In the genomic region with DNA sequence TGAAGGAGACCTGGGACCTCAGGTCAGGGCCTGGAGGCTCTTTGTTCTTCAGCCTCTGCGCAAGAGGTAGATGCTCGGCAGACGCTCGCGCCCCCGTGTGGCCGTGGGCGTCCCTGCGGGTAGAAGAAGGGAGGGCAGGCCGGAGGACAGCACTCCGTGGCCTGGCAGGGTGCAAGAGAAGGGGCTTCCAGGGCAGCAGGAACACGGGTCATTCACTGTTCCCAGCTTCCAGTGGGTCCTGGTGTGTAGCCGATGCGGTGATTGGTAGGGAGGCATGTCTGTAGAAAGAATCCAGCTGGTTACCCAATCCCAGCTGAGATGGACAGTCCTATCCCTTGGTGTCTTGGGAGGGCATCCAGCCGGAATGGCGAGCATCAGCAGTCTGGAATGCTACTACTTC, we compare ENCODE assay signal across 8 mouse cellular contexts.
A peak's percentile ranks its signal among the peaks of the same experiment; 100 is the strongest.
DNase-seq lines count a peak whose midpoint lies in the region; ATAC-seq and TF ChIP-seq lines count a peak whose summit lies in the region.

No protein-coding gene starts in this region.

- H3K9me3 ChIP-seq in forebrain, embryonic 11.5 days (ENCODE audit: control insufficient read depth, low read length): no peaks in the 10 kb centered on the region

- H3K36me3 ChIP-seq in forebrain, embryonic 11.5 days (ENCODE audit: control insufficient read depth, insufficient read depth, low read length): no peaks in the 10 kb centered on the region

- no peak for TF ChIP-seq POLR2A in bone marrow macrophage, adult 2 months (IDR thresholded peaks at IDR 0.05; ENCODE audit: borderline replicate concordance, low read depth, low read length)

- H3K27me3 ChIP-seq in forebrain, embryonic 11.5 days (ENCODE audit: control insufficient read depth, insufficient read depth, low read length): peaks cover 9% of the 10 kb centered on the region

- DNase-seq in ES-CJ7 (ENCODE audit: low read depth, low spot score): peak; percentile 51
- peak; percentile 89 for DNase-seq in forebrain, embryonic 11.5 days (ENCODE audit: low spot score)
- DNase-seq in heart, postnatal 14 days: peak; percentile 82 to 90
- DNase-seq in layer of hippocampus, postnatal 25 days (ENCODE audit: extremely low spot score in 1 of 2, low spot score in 1 of 2): peak; percentile 67 to 86
- peak; percentile 91 for DNase-seq in lung, postnatal 14 days
- peak; percentile 80 for DNase-seq in right cerebral cortex, postnatal 4 days
- DNase-seq in urinary bladder, postnatal 25 days (ENCODE audit: low spot score): peak; percentile 83

- 19% methylated on average over 16 of the region's 16 CpGs for WGBS in forebrain, embryonic 11.5 days

- H3K4me2 ChIP-seq in forebrain, embryonic 11.5 days (ENCODE audit: low read depth, low read length, severe bottlenecking): no peak overlapping the region

- peak; percentile 62 for TF ChIP-seq CTCF in bone marrow macrophage, adult 2 months (IDR thresholded peaks at IDR 0.05; ENCODE audit: low read depth, low read length)

- no peak overlapping the region for H3K27ac ChIP-seq in bone marrow macrophage, adult 2 months (ENCODE audit: insufficient read depth, low read depth, low read length)
- H3K27ac ChIP-seq in forebrain, embryonic 11.5 days (ENCODE audit: low read depth, low read length): no peak overlapping the region

- no peak overlapping the region for H3K9ac ChIP-seq in forebrain, embryonic 11.5 days (ENCODE audit: low read length)

- intact Hi-C loops in heart, postnatal 14 days (cut with DNase I): loop anchor here (1.0 to 5.0 kb wide), 3 partner anchors 109 to 624 kb away; no protein-coding TSS in a partner anchor

- no peaks in the 10 kb centered on the region for H3K4me1 ChIP-seq in bone marrow macrophage, adult 2 months (ENCODE audit: control insufficient read depth, insufficient read depth, low read length)
- peaks cover 14% of the 10 kb centered on the region for H3K4me1 ChIP-seq in forebrain, embryonic 11.5 days (replicated peaks; ENCODE audit: control insufficient read depth, insufficient read depth, low read length)

- no peak overlapping the region for H3K4me3 ChIP-seq in bone marrow macrophage, adult 2 months (ENCODE audit: insufficient read depth, low read length)
- no peak overlapping the region for H3K4me3 ChIP-seq in forebrain, embryonic 11.5 days (ENCODE audit: low read depth, low read length)

- ATAC-seq in forebrain, embryonic 11.5 days (replicated peaks; ENCODE audit: low FRiP score): no peak
